Mouse (Mus musculus): ENCODE data around the gene Phlda3. TPM values are rescaled to one million over a fixed set of nuclear protein-coding genes. Genes with fewer than 3 reads are reported as not detected.

Gene Phlda3
- total RNA-seq, 2 experiments from 2014 or later: 18.2 to 20.0 TPM

DNA sequence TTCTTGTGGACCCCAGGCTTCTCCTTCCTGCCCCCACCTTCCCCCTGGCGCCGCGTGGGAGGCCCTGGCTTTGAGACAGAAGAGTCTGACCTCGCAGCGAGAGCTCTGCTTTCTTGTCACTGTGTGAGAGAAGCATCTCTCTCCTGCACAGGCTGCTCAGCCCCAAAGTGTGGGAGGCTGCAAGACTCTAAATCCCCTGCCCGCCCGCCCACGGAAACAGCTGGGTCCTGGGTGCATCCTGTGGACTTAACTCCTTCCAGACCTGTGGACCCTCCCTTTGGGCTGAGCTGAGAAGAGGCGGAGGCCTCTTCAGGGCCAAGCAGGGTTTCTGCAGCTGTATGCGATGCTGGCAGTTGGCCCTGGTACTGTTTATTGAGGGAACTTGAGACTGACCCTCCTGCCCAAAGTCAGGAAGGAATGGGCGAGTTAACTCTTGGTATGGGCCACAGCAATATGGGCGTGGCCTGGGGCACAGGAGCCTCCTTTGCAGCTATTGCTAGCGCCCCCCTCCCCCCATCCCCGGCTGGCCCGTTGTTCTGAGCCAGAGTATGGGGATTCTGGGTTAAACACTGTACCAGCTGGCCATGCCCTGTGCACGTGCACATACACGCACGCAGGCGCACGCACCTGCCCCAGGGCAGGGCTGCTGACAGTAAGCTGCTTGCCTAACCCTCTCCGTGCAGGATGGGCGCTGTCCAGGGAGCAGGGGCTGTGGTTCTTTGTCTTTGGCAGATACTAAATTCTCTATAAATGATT is 13.0 kb downstream of the Phlda3 start, which contains the start of gene Tnni1:
Gene Tnni1, plus strand, starts transcription at position 655 of the 756 bp plus-strand sequence.
- Histone ChIP-seq H3K27ac (peak within 1 kb of the TSS; percentile 3; the same call in 1 of the 2 replicates), H3K4me3 (no peak within 1 kb of the TSS)
- intact Hi-C loops (cut with DNase I): no loop called here
- peak in 1 of 2 experiments; percentile 40 for DNase-seq (ENCODE audit: extremely low spot score in 1 of 2, low spot score in 2 of 2)
- TF ChIP-seq CTCF (IDR thresholded peaks at IDR 0.05): no peak

- TF ChIP-seq CTCF (IDR thresholded peaks at IDR 0.05): no peak
- no peak for DNase-seq (ENCODE audit: extremely low spot score in 1 of 2, low spot score in 2 of 2)
- intact Hi-C loops (cut with DNase I): loop anchor here (1.0 kb wide), 2 partner anchors 27 to 61 kb away; no protein-coding TSS in a partner anchor
- Histone ChIP-seq H3K27ac (no peak overlapping the region; the same call in 1 of the 2 replicates), H3K4me3 (no peak overlapping the region)
Observed at GRCm38 (mm10) chr1:135780649-135781048, 14.7 kb downstream of the Phlda3 start.

GRCm38 (mm10) chr1:135781220-135781619 is 15.3 kb downstream of the Phlda3 start:
- no peak overlapping the region for H3K4me3 ChIP-seq
- DNase-seq (ENCODE audit: extremely low spot score in 1 of 2, low spot score in 2 of 2): peak; percentile 65 to 73
- peak; percentile 81 for TF ChIP-seq CTCF (IDR thresholded peaks at IDR 0.05)
- intact Hi-C loops (cut with DNase I): loop anchor here (1.0 kb wide), 2 partner anchors 28 to 62 kb away; no protein-coding TSS in a partner anchor
- no peak overlapping the region for H3K27ac ChIP-seq

DNA sequence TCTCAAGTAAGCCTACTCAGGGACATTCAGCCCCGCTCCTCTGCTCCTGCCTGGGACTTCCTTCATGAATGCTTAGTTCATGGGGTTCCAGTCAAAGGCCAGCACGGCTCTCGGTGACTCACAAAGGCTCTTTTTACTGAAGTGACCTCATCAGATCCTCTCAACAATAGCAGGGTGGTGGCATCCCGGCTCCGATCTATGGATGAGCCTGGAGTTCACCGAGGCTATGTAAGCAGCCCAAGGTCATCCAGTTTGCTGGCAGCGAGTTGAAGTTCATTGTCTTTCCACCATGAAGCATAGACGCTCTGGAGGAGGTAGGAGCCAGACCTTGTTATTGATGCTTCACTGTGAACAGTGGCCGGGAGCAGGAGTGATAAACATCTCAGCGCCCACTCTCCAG is 16.9 kb downstream of the Phlda3 start:
- intact Hi-C loops (cut with DNase I): no loop called here
- no peak overlapping the region for H3K4me3 ChIP-seq
- DNase-seq (ENCODE audit: extremely low spot score in 1 of 2, low spot score in 2 of 2): no peak
- no peak for TF ChIP-seq CTCF (IDR thresholded peaks at IDR 0.05)
- peak overlapping the region; percentile 55 for H3K27ac ChIP-seq

GRCm38 (mm10) chr1:135787799-135788198 is 21.9 kb downstream of the Phlda3 start:
- no peak overlapping the region for H3K4me3 ChIP-seq
- H3K27ac ChIP-seq: no peak overlapping the region
- intact Hi-C loops (cut with DNase I): loop anchor here (2.0 kb wide), 1 partner anchor 35 kb away; no protein-coding TSS in a partner anchor
- peak; percentile 67 for DNase-seq (ENCODE audit: extremely low spot score in 1 of 2, low spot score in 2 of 2)
- TF ChIP-seq CTCF (IDR thresholded peaks at IDR 0.05): peak; percentile 68

DNA sequence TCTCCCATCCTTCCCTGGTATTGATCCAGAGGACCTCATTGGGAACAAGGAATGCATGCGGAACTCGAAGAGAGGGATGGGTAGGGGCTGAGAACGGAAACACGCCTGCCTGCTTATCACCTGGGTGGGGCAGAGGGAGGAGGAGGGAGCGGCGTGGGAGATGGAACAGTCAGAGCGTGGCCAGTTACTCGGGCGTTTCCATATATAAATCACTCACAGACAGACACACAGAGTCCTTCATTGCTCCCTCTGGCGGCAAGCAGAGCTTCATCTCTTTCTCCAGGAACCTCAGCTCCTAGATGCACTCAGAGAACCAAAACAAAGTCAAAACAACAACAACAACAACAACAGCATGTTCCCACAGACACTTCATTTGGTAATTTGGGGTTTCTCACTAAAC is 22.8 kb downstream of the Phlda3 start:
- intact Hi-C loops (cut with DNase I): loop anchor here (2.0 kb wide), 1 partner anchor 36 kb away; no protein-coding TSS in a partner anchor
- DNase-seq (ENCODE audit: extremely low spot score in 1 of 2, low spot score in 2 of 2): peak in 1 of 2 experiments; percentile 41
- Histone ChIP-seq H3K4me3 (no peak overlapping the region), H3K27ac (no peak overlapping the region)
- TF ChIP-seq CTCF (IDR thresholded peaks at IDR 0.05): peak; percentile 49

DNA sequence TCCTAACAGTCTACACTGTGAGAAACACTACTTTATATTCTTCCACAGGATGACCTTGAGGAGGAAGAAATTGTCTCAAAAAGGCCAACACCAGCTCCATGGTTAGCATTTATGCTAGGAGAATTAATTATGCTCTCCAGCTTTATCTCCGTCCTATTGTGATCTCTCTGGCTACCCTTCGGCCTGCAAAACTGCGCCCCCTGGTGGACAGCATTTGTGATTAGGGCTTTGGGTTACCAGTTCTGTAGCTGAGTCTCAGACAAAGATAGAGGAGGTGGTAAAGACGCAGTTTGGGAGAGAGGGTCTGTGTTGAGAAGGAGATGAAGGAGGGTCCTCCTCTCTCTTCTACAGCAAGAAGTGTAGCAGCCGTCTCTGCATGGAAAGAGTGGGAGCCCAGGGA is 23.9 kb downstream of the Phlda3 start:
- intact Hi-C loops (cut with DNase I): loop anchor here (2.0 kb wide), 1 partner anchor 37 kb away; no protein-coding TSS in a partner anchor
- H3K4me3 ChIP-seq: no peak overlapping the region
- peak; percentile 55 to 77 for DNase-seq (ENCODE audit: extremely low spot score in 1 of 2, low spot score in 2 of 2)
- TF ChIP-seq CTCF (IDR thresholded peaks at IDR 0.05): peak; percentile 89
- H3K27ac ChIP-seq: no peak overlapping the region

DNA sequence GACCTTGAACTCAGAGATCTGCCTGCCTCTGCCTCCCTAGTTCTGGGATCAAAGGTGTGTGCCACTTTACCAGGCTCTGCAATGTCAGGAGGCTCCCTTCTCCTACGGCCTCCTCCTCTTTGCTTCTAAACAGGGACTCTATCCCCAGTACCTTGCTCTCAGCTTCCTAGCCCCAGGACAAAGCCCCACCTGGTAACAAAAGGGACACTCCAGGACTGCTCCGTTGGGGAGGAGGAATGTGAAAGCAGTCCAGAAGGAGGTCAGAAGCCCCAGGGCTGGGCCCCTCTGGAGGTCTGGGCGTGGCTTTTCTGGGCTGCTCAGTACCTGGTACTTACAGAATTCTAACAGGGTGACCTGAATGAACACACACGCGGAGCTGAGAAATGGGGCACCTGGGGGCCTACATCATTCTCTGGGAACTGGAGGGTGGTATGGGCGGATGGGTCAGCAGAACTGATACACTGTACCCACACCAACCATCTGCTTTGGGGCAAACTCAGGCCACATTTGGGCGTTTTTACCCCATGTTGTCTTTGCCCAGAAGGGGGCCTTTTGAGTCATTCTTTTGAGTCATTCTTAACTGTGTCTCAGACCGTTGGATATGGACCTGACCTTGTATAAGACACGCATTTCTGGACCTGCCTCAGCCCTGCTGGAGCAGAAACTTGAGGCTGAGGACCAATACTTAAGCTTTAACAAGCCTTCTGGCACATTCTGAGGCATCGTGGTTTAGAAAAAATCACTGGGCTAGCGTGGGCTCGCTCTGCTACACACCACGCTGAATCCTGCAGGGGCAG is 26.4 kb downstream of the Phlda3 start:
- no peak overlapping the region for H3K4me3 ChIP-seq
- no peak for DNase-seq (ENCODE audit: extremely low spot score in 1 of 2, low spot score in 2 of 2)
- intact Hi-C loops (cut with DNase I): no loop called here
- no peak for TF ChIP-seq CTCF (IDR thresholded peaks at IDR 0.05)
- no peak overlapping the region for H3K27ac ChIP-seq

- DNase-seq (ENCODE audit: extremely low spot score in 1 of 2, low spot score in 2 of 2): peak; percentile 72 to 77
- intact Hi-C loops (cut with DNase I): no loop called here
- no peak for TF ChIP-seq CTCF (IDR thresholded peaks at IDR 0.05)
- Histone ChIP-seq H3K4me3 (peak overlapping the region; percentile 7; the same call in 1 of the 2 replicates), H3K27ac (peak overlapping the region; percentile 44)
Observed at GRCm38 (mm10) chr1:135793370-135794215, 27.7 kb downstream of the Phlda3 start.

DNA sequence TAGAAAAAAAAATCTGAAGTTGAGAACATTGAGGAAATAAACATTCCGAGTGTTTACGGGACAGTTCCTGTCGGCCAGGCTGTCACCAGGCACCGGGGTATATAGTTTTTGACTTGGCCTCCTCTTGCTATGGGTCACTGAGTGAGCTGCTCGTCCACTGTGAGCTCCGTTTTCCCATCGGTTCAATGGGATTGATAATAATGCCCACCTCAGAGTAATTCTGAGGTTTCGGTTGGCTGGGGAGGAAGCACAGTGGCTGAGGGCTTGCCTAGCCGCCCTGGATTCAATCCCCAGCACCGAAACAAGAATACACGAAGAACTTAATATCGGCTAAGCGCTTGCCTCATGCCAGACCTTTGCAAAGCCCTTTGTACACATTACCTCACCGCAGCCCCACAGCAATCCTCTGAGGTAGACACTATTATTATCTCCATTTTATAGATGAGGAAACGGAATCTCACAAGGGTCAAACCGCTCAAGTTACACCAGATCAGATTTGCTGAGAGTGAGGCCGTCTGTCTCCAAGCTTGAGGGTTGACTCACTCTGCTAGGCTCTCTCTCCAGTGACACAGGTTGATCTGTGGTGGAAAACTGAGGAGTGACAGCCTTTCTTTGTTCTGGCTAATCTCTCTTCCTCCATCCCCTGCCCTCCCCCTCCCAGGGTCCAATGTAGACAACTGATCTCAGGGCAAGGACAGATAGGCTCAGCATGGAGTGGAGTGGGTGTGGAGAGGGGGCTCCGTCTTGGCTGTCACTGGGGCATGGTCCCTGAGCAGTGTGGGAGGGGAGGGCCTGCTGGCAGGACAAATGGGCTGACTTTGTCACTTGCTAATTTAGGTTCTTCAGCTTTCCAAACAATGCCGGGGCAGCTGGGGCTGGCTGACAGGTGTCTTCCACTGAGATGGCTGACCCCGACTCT is 28.6 kb downstream of the Phlda3 start:
- intact Hi-C loops (cut with DNase I): no loop called here
- no peak for TF ChIP-seq CTCF (IDR thresholded peaks at IDR 0.05)
- no peak overlapping the region for H3K4me3 ChIP-seq
- H3K27ac ChIP-seq: no peak overlapping the region; the same call in 1 of the 2 replicates
- no peak for DNase-seq (ENCODE audit: extremely low spot score in 1 of 2, low spot score in 2 of 2)

All from left cerebral cortex, adult 2 months (tissue).